Mouse (Mus musculus) kidney, embryonic 14.5 days (tissue): Measurements from ENCODE around the gene Gstm3. TPM values are rescaled to one million over a fixed set of nuclear protein-coding genes. Genes with fewer than 3 reads are reported as not detected.
"Not testable (repeated sequence)": the region's sequence is repeated elsewhere in the genome, so short reads cannot be mapped to it uniquely, and the experiment has no call there.

Source experiments
- ATAC-seq: fragments of 200-750 bp; cut with Nextera tagmentation; 2 replicates; pipeline ENCODE4 v1.8.0; 2017; ENCODE audit warnings: moderate number of reproducible peaks, mild to moderate bottlenecking, moderate TSS enrichment, moderate library complexity; ENCODE audit not compliant: low FRiP score, low TSS enrichment
- H3K27ac ChIP-seq: fragments of 300-500 bp; sonication (generic); 2 replicates; pipeline ENCODE4 v1.5.1; 2014; ENCODE audit warnings: low read depth, mild to moderate bottlenecking, low read length, moderate library complexity, mixed read lengths
- H3K27me3 ChIP-seq: fragments of 300-500 bp; sonication (generic); 2 replicates; pipeline ENCODE4 v1.6.1; 2014; ENCODE audit warnings: mild to moderate bottlenecking, low read length; ENCODE audit not compliant: control insufficient read depth, insufficient read depth
- H3K36me3 ChIP-seq: fragments of 300-500 bp; sonication (generic); 2 replicates; pipeline ENCODE4 v1.6.1; 2014; ENCODE audit warnings: low read length, mixed read lengths; ENCODE audit not compliant: control insufficient read depth, insufficient read depth
- H3K4me1 ChIP-seq: fragments of 300-500 bp; sonication (generic); 2 replicates; pipeline ENCODE4 v1.6.1; 2014; ENCODE audit warnings: low read length, mixed read lengths; ENCODE audit not compliant: control insufficient read depth, insufficient read depth
- H3K4me2 ChIP-seq: fragments of 300-500 bp; sonication (generic); replicated peaks from 2 replicates; pipeline ENCODE4 v1.6.1; 2014; ENCODE audit warnings: low read depth, mild to moderate bottlenecking, low read length
- H3K4me3 ChIP-seq: fragments of 300-500 bp; sonication (generic); 2 replicates; pipeline ENCODE4 v1.5.1; 2014; ENCODE audit warnings: mild to moderate bottlenecking, low read length
- H3K9ac ChIP-seq: fragments of 300-500 bp; sonication (generic); 2 replicates; pipeline ENCODE4 v1.6.1; 2014; ENCODE audit warnings: low read depth, mild to moderate bottlenecking, low read length, moderate library complexity
- H3K9me3 ChIP-seq: fragments of 300-500 bp; sonication (generic); 2 replicates; pipeline ENCODE4 v1.6.1; 2016; ENCODE audit warnings: low read length; ENCODE audit not compliant: control insufficient read depth
- WGBS: fragments of 180-500 bp; shearing (Covaris S2); extraction: QIAGEN DNeasy Blood & Tissue Kit; methylation state at CpG from one replicate; pipeline ENCODE4 v1.1.7; 2014; 5-methylcytosine and 5-hydroxymethylcytosine counted together
- polyA plus RNA-seq: library from polyadenylated mRNA; unstranded; fragments of >200 nt; fragmentation: Nextera tagmentation; extraction: Ambion mirVana; gene quantifications from 2 replicates; pipeline ENCODE4 v1.2.1, GENCODE M21; 2014

The Gstm3 gene
- 0.16 TPM in 1 of 2 replicates, not detected in the other for polyA plus RNA-seq

GRCm38 (mm10) chr3:107968724-107969395, at the start of gene Gstm3:
Gene Gstm3 (minus strand): TSS chr3:107969283.
- Histone ChIP-seq H3K4me1 (no peaks in the 10 kb centered on the region), H3K27me3 (no peaks in the 10 kb centered on the region), H3K27ac (no peak within 1 kb of the TSS), H3K9me3 (no peaks in the 10 kb centered on the region), H3K4me2 (no peak within 1 kb of the TSS), H3K36me3 (no peaks in the 10 kb centered on the region), H3K4me3 (no peak within 1 kb of the TSS), H3K9ac (no peak within 1 kb of the TSS)
- WGBS, result 56% methylated on average over 13 of the region's 13 CpGs
- no peak for ATAC-seq

- no peaks in the 10 kb centered on the region for H3K36me3 ChIP-seq
- no peaks in the 10 kb centered on the region for H3K27me3 ChIP-seq
- H3K9me3 ChIP-seq, result no peaks in the 10 kb centered on the region
- H3K4me2 ChIP-seq, result peak overlapping the region; percentile 60
- H3K27ac ChIP-seq, result no peak overlapping the region
- 0 out of 2 replicates have a peak, but pooled peaks cover 2% of the 10 kb centered on the region for H3K4me1 ChIP-seq
- peak overlapping the region; percentile 12 for H3K4me3 ChIP-seq
- 25% methylated on average over 14 of the region's 14 CpGs for WGBS
- H3K9ac ChIP-seq, result peak overlapping the region; percentile 46
- ATAC-seq, result no peak
These were observed 49.2 kb upstream of the Gstm3 start for GRCm38 (mm10) chr3:108018190-108018820.

- Histone ChIP-seq H3K36me3 (no peaks in the 10 kb centered on the region), H3K4me2 (peak within 1 kb of the TSS; percentile 60), H3K27me3 (no peaks in the 10 kb centered on the region), H3K27ac (peak within 1 kb of the TSS; percentile 87), H3K9me3 (no peaks in the 10 kb centered on the region), H3K4me1 (0 out of 2 replicates have a peak, but pooled peaks cover 4% of the 10 kb centered on the region), H3K4me3 (peak within 1 kb of the TSS; percentile 37), H3K9ac (peak within 1 kb of the TSS; percentile 52)
- under 1% methylated on average over 31 of the region's 31 CpGs for WGBS
- ATAC-seq, result peak; percentile 99
These were observed 48.5 kb upstream of the Gstm3 start, which contains the start of gene Gstm1 for GRCm38 (mm10) chr3:108017473-108018189. Gene Gstm1 (minus strand): TSS chr3:108017973.

GRCm38 (mm10) chr3:108016468-108016867, 47.4 kb upstream of the Gstm3 start:
- H3K4me3 ChIP-seq, H3K27ac ChIP-seq, H3K27me3 ChIP-seq, H3K4me1 ChIP-seq, H3K4me2 ChIP-seq, ATAC-seq, H3K9me3 ChIP-seq, H3K36me3 ChIP-seq, H3K9ac ChIP-seq: not testable (repeated sequence)
- WGBS, result 83% methylated on average over 5 of the region's 5 CpGs

GRCm38 (mm10) chr3:108014974-108015346, 45.9 kb upstream of the Gstm3 start:
- Histone ChIP-seq H3K4me3 (no peak overlapping the region), H3K27me3 (no peaks in the 10 kb centered on the region), H3K9ac (no peak overlapping the region), H3K4me1 (0 out of 2 replicates have a peak, but pooled peaks cover 4% of the 10 kb centered on the region), H3K27ac (no peak overlapping the region), H3K4me2 (no peak overlapping the region), H3K9me3 (no peaks in the 10 kb centered on the region), H3K36me3 (no peaks in the 10 kb centered on the region)
- ATAC-seq, result no peak
- WGBS, result 84% methylated on average over 2 of the region's 2 CpGs

GRCm38 (mm10) chr3:108014098-108014973, 45.3 kb upstream of the Gstm3 start:
- no peak overlapping the region for H3K4me2 ChIP-seq
- H3K36me3 ChIP-seq, result no peaks in the 10 kb centered on the region
- no peak overlapping the region for H3K4me3 ChIP-seq
- no peaks in the 10 kb centered on the region for H3K27me3 ChIP-seq
- 0 out of 2 replicates have a peak, but pooled peaks cover 4% of the 10 kb centered on the region for H3K4me1 ChIP-seq
- no peak overlapping the region for H3K27ac ChIP-seq
- no peaks in the 10 kb centered on the region for H3K9me3 ChIP-seq
- no peak overlapping the region for H3K9ac ChIP-seq
- WGBS, result 59% methylated on average over 8 of the region's 8 CpGs
- no peak for ATAC-seq

GRCm38 (mm10) chr3:108013331-108013871, 44.3 kb upstream of the Gstm3 start:
- 83% methylated on average over 4 of the region's 4 CpGs for WGBS
- no peaks in the 10 kb centered on the region for H3K27me3 ChIP-seq
- H3K9me3 ChIP-seq, result no peaks in the 10 kb centered on the region
- no peaks in the 10 kb centered on the region for H3K36me3 ChIP-seq
- H3K4me2 ChIP-seq, result no peak overlapping the region
- ATAC-seq, result no peak
- 0 out of 2 replicates have a peak, but pooled peaks cover 4% of the 10 kb centered on the region for H3K4me1 ChIP-seq
- H3K9ac ChIP-seq, result no peak overlapping the region
- no peak overlapping the region for H3K4me3 ChIP-seq
- no peak overlapping the region for H3K27ac ChIP-seq

GRCm38 (mm10) chr3:108011558-108011957, 42.5 kb upstream of the Gstm3 start:
- H3K27me3 ChIP-seq, result no peaks in the 10 kb centered on the region
- H3K36me3 ChIP-seq, result no peaks in the 10 kb centered on the region
- no peak overlapping the region for H3K4me2 ChIP-seq
- no peak for ATAC-seq
- H3K4me3 ChIP-seq, result no peak overlapping the region
- no peak overlapping the region for H3K9ac ChIP-seq
- WGBS, result 78% methylated on average over 3 of the region's 3 CpGs
- 0 out of 2 replicates have a peak, but pooled peaks cover 4% of the 10 kb centered on the region for H3K4me1 ChIP-seq
- no peaks in the 10 kb centered on the region for H3K9me3 ChIP-seq
- no peak overlapping the region for H3K27ac ChIP-seq
